Mouse (Mus musculus) limb, embryonic 14.5 days (tissue): Measurements from ENCODE around the gene Gabpb2. TPM values are rescaled to one million over a fixed set of nuclear protein-coding genes. Genes with fewer than 3 reads are reported as not detected.
A peak's percentile ranks its signal among the peaks of the same experiment; 100 is the strongest.

Source experiments
- ATAC-seq: fragments of 200-750 bp; cut with Nextera tagmentation; 2 replicates; pipeline ENCODE4 v1.8.0; 2017; ENCODE audit warnings: low read depth, moderate number of reproducible peaks, moderate TSS enrichment; ENCODE audit not compliant: low FRiP score
- DNase-seq: peaks from one replicate; pipeline ENCODE4 v3.0.0-alpha.2; 2015; ENCODE audit warnings: low spot score
- H3K27ac ChIP-seq: fragments of 300-500 bp; sonication (generic); replicated peaks from 2 replicates; pipeline ENCODE4 v1.5.1; 2014; ENCODE audit warnings: low read depth, mild to moderate bottlenecking, low read length, moderate library complexity, mixed read lengths
- H3K27me3 ChIP-seq: fragments of 300-500 bp; sonication (generic); 2 replicates; pipeline ENCODE4 v1.6.1; 2014; ENCODE audit warnings: low read length, mixed read lengths; ENCODE audit not compliant: control insufficient read depth, insufficient read depth
- H3K36me3 ChIP-seq: fragments of 300-500 bp; sonication (generic); 2 replicates; pipeline ENCODE4 v1.6.1; 2014; ENCODE audit warnings: mild to moderate bottlenecking, low read length, moderate library complexity, mixed read lengths; ENCODE audit not compliant: control insufficient read depth, insufficient read depth
- H3K4me1 ChIP-seq: fragments of 300-500 bp; sonication (generic); 2 replicates; pipeline ENCODE4 v1.6.1; 2014; ENCODE audit warnings: antibody characterized with exemption, low read length, mixed read lengths; ENCODE audit not compliant: control insufficient read depth, insufficient read depth
- H3K4me2 ChIP-seq: fragments of 300-500 bp; sonication (generic); replicated peaks from 2 replicates; pipeline ENCODE4 v1.6.1; 2014; ENCODE audit warnings: low read depth, mild to moderate bottlenecking, low read length, moderate library complexity; ENCODE audit not compliant: severe bottlenecking
- H3K4me3 ChIP-seq: fragments of 300-500 bp; sonication (generic); replicated peaks from 2 replicates; pipeline ENCODE4 v1.5.1; 2014; ENCODE audit warnings: low read length
- H3K9ac ChIP-seq: fragments of 300-500 bp; sonication (generic); 2 replicates; pipeline ENCODE4 v1.6.1; 2014; ENCODE audit warnings: mild to moderate bottlenecking, low read depth, low read length, moderate library complexity; ENCODE audit not compliant: severe bottlenecking
- H3K9me3 ChIP-seq: fragments of 300-500 bp; sonication (generic); 2 replicates; pipeline ENCODE4 v1.6.1; 2016; ENCODE audit warnings: low read length; ENCODE audit not compliant: control insufficient read depth
- POLR2A ChIP-seq: fragments of 200-500 bp; IDR thresholded peaks from 2 replicates; pipeline ENCODE4 v1.8.0; 2012; ENCODE audit warnings: inconsistent platforms, mild to moderate bottlenecking, moderate library complexity, borderline replicate concordance; ENCODE audit not compliant: insufficient read depth, insufficient read length; ENCODE audit errors: extremely low read depth
- WGBS: fragments of 180-500 bp; shearing (Covaris S2); extraction: QIAGEN DNeasy Blood & Tissue Kit; methylation state at CpG from one replicate; pipeline ENCODE4 v1.1.7; 2014; 5-methylcytosine and 5-hydroxymethylcytosine counted together
- polyA plus RNA-seq, 2 experiments: library from polyadenylated mRNA; depleted of rRNA in 1 of 2; stranded (reverse) in 1 of 2; unstranded in 1 of 2; fragments of >200 nt; fragmentation: Nextera tagmentation in 1 of 2; extraction: Ambion mirVana in 1 of 2; gene quantifications; 2 replicates each; pipeline versions ENCODE4 v1.2.1 to v1.2.3; 2012 to 2014

Gabpb2 gene
- polyA plus RNA-seq, 2 experiments = 9.7 to 26.2 TPM

DNA sequence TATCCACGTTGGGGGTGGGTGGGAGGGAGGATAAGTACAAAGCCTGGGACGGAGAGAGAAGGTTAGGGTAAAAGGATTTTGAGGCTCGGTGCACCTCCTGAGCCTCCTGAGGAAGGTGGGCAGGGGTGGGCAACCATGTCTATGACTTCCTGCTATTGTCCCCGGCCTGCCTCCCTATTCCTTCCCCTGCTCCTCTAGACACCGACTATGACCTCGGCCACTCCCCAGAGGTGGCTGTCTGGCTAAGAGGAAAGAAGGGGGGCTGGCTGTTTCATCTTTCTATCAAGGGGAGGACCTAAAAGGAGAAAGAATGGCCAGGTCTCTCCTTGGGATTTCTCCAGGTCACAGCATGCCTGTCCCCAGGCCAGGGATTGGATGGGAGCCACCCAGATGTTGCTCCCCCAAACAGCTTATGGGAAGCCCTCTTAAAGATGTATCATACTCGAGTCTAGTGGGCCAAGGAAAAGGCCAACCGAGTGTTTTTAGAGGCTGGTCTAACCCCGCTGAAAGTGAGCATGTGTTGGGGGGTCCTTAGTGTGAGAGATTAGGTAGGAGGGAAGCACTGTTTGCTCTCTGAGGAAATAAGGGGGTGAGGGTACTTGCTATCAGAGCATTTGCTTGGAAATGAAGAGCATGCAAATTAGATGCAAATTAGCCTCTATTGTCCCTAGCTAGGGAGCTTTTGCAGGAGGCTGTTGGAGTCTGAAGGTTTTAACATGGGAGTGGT is 55.9 kb downstream of the Gabpb2 start:
- Histone ChIP-seq H3K4me2 (peak overlapping the region; percentile 82), H3K4me1 (peaks cover 15% of the 10 kb centered on the region; the same call in 1 of the 2 replicates), H3K36me3 (peaks cover 23% of the 10 kb centered on the region), H3K27me3 (no peaks in the 10 kb centered on the region), H3K9ac (peak overlapping the region; percentile 74), H3K27ac (peak overlapping the region; percentile 63; the same call in 1 of the 2 replicates), H3K4me3 (peak overlapping the region; percentile 93), H3K9me3 (no peaks in the 10 kb centered on the region)
- DNase-seq (peak; percentile 41), ATAC-seq (no peak)
- 6% methylated on average over 9 of the region's 9 CpGs for WGBS
- TF ChIP-seq POLR2A = no peak

DNA sequence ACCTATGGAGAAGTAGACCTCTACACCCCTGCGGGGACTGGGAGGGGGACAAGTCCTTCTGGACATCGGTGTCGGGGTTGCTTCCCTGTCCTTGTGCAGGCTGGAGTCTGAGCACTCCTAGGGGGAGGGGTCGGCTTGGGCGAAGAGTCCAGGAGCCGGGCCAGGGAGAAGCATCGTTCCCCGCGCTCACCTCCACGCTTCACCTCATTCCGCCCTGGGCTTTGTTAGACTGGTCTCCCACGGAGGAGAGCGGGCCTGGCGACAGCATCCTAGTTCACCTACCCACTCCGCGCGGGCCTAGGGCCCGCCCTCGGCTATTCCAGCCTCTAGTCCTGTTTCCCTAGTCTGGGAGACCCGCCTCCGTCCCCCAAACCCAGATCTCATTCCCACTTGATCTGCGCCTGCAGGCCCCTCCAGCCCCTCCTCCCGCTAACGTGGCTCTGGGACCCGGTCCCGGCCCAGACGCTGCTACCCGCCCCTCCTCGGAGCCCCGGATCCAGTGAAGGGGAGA is 56.6 kb downstream of the Gabpb2 start:
- peak; percentile 38 for ATAC-seq
- peak; percentile 54 for DNase-seq
- H3K36me3 ChIP-seq = peaks cover 16% of the 10 kb centered on the region
- H3K4me3 ChIP-seq = peak overlapping the region; percentile 93
- H3K4me1 ChIP-seq = peaks cover 15% of the 10 kb centered on the region; the same call in 1 of the 2 replicates
- H3K27ac ChIP-seq = peak overlapping the region; percentile 63; the same call in 1 of the 2 replicates
- no peaks in the 10 kb centered on the region for H3K27me3 ChIP-seq
- H3K9ac ChIP-seq = peak overlapping the region; percentile 74
- H3K4me2 ChIP-seq = peak overlapping the region; percentile 82
- no peaks in the 10 kb centered on the region for H3K9me3 ChIP-seq
- no peak for TF ChIP-seq POLR2A
- WGBS = under 1% methylated on average over 29 of the region's 30 CpGs

- Histone ChIP-seq H3K4me2 (peak within 1 kb of the TSS; percentile 82), H3K36me3 (peaks cover 11% of the 10 kb centered on the region), H3K9ac (peak within 1 kb of the TSS; percentile 74), H3K27ac (peak within 1 kb of the TSS; percentile 63; the same call in 1 of the 2 replicates), H3K4me1 (peaks cover 15% of the 10 kb centered on the region; the same call in 1 of the 2 replicates), H3K27me3 (no peaks in the 10 kb centered on the region), H3K4me3 (peak within 1 kb of the TSS; percentile 93), H3K9me3 (no peaks in the 10 kb centered on the region)
- 2% methylated on average over 66 of the region's 66 CpGs for WGBS
- peak; percentile 95 for ATAC-seq
- TF ChIP-seq POLR2A = 0 out of 2 replicates have a peak, but pooled peaks have one; percentile 15
- peak; percentile 93 for DNase-seq
Observed at GRCm38 (mm10) chr3:95159987-95160963, 57.4 kb downstream of the Gabpb2 start, which contains the start of gene Sema6c. TSS of gene Sema6c (plus strand) at chr3:95160457.

- ATAC-seq (no peak), DNase-seq (no peak)
- Histone ChIP-seq H3K4me1 (peaks cover 15% of the 10 kb centered on the region; the same call in 1 of the 2 replicates), H3K4me3 (peak overlapping the region; percentile 93), H3K9me3 (no peaks in the 10 kb centered on the region), H3K27ac (no peak overlapping the region), H3K27me3 (no peaks in the 10 kb centered on the region), H3K4me2 (peak overlapping the region; percentile 82), H3K36me3 (peaks cover 4% of the 10 kb centered on the region; the same call in 1 of the 2 replicates), H3K9ac (peak overlapping the region; percentile 38; the same call in 1 of the 2 replicates)
- TF ChIP-seq POLR2A = no peak
- WGBS = 19% methylated on average over 8 of the region's 8 CpGs
Observed at GRCm38 (mm10) chr3:95159511-95159986, 58.2 kb downstream of the Gabpb2 start.
